Mouse (Mus musculus) lung, postnatal 4 days (tissue): ENCODE results near the gene Pom121l12.

Experiments
- DNase-seq, 2 experiments: peaks; one replicate each; pipeline ENCODE4 v3.0.0; 2021

The Pom121l12 gene

DNA sequence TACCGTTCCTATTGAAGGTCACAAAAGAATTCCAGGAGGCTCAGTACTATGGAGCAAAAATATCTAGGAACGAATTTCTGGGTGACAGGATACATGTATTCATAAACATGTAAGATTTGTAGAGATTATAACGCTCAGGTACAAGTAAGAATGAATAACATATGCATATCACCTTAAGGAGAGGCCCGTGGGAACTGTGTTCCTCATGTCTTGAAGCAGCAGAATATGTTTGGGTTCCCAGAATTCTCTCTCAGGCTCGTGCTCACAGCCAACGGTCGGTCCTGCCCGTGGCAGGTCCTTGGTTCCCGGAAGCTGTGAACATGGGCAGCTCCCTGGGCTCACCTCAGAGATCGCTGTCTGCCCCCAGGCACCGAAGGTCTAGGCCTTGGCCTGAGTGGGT, at the start of gene Pom121l12:
Gene Pom121l12, plus strand, starts transcription at position 301 of the 400 bp plus-strand sequence.
- DNase-seq = no peak

DNA sequence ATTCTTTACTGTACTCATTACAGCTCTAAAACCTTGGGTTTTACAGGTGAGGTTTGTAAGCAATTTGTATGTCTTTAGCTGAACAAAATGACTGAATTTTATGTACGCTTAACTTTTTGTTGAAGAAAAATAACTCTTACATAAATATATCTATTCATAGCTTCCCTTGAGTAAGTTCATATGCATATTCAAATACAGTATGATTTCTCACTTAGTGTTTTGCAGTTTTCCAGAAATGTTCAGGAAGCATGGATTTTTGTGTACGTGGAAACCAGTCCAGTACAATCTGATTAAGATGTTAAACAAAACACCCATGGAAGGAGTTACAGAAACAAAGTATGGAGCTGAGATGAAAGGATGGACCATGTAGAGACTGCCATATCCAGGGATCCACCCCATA, 12.8 kb downstream of the Pom121l12 start:
- no peak for DNase-seq
